Mouse (Mus musculus) spleen, adult 2 months (tissue): ENCODE data around the gene Hey2.

Experiments
- CTCF ChIP-seq: fragments of 200-500 bp; IDR thresholded peaks from 2 replicates; pipeline ENCODE4 v1.5.1; 2011; ENCODE audit warnings: mild to moderate bottlenecking, inconsistent platforms; ENCODE audit not compliant: insufficient read depth, insufficient read length, insufficient replicate concordance; ENCODE audit errors: extremely low read depth
- POLR2A ChIP-seq: fragments of 200-500 bp; IDR thresholded peaks from 2 replicates; pipeline ENCODE4 v1.6.1; 2011; ENCODE audit warnings: low read depth, low read length, inconsistent platforms

DNA sequence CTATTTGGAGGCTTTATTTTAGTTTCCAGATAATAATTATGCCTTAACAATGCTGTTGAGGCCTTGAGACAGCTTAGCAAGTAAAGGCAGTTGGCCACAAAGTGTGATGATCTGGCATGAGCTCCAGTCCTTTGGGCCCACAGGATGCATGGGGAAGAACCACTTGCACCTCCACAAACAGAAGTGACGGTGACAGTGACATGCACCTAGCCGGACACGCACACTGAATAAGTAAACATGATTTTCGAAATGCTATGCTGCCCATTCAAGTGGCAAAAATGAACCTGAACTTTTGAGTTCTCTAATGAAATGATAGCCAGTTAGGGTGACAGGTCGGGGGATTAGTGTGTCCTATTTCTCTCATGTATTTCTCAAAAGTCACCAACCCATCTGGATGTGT, 1.8 kb downstream of the Hey2 start:
- TF ChIP-seq CTCF (no peak), POLR2A (no peak)
